8 mouse cellular contexts compared by ENCODE assay signal in genomic region chr2:119156681-119157572, GRCm38 (mm10). TPM values are rescaled to one million over a fixed set of nuclear protein-coding genes. Genes with fewer than 3 reads are reported as not detected.
A peak's percentile ranks its signal among the peaks of the same experiment; 100 is the strongest.
DNase-seq lines count a peak whose midpoint lies in the region; ATAC-seq lines count a peak whose summit lies in the region.

Gene Rmdn3, minus strand, starts transcription at chr2:119157034.

- peak; percentile 97 for DNase-seq in ZHBTc4 (ENCODE audit: low read depth, low spot score)
- DNase-seq in gastrocnemius, adult 8-10 months (ENCODE audit: low spot score in 2 of 2): peak; percentile 82 to 84
- DNase-seq in hindlimb bud, embryonic 11.5 days (ENCODE audit: extremely low spot score, low read depth, low spot score): peak; percentile 85
- peak; percentile 93 to 94 for DNase-seq in left cerebral cortex, adult 8-10 months (ENCODE audit: low spot score in 2 of 2)
- peak; percentile 98 for DNase-seq in right cerebral cortex, postnatal 10 days (ENCODE audit: low spot score in 2 of 2)
- peak; percentile 93 for DNase-seq in urinary bladder, postnatal 25 days (ENCODE audit: low spot score)

- H3K27me3 ChIP-seq in megakaryocyte, embryonic 14.5 days (replicated peaks): peaks cover 2% of the 10 kb centered on the region

- H3K36me3 ChIP-seq in megakaryocyte, embryonic 14.5 days (replicated peaks; ENCODE audit: low read length): peaks cover 28% of the 10 kb centered on the region

- H3K4me1 ChIP-seq in megakaryocyte, embryonic 14.5 days: peaks cover 56% of the 10 kb centered on the region

- peak; percentile 92 for ATAC-seq in common myeloid progenitor, adult 5-6 weeks (replicated peaks; ENCODE audit: low read depth, poor library complexity, severe bottlenecking)

- no peaks in the 10 kb centered on the region for H3K9me3 ChIP-seq in megakaryocyte, embryonic 14.5 days

- H3K4me3 ChIP-seq in megakaryocyte, embryonic 14.5 days (replicated peaks): peak within 1 kb of the TSS; percentile 99

RNA-seq across cellular contexts. Expression of gene Rmdn3, which starts in this region (rescaled TPM):
- total RNA-seq in common myeloid progenitor, adult 5-6 weeks (2017): 38.4 and 44.1 TPM in 2 replicates
- 1 to 10 TPM; 3.2 to 6.7 (median 4.8) TPM for total RNA-seq in gastrocnemius, adult 8-10 months (2022)
- 10 to 100 TPM; 39.4 to 58.8 (median 48.2) TPM for total RNA-seq in left cerebral cortex, adult 8-10 months (2022)
- polyA plus RNA-seq in megakaryocyte, embryonic 14.5 days (2012; ENCODE audit: insufficient read depth, low replicate concordance): 4.6 and 12.9 TPM in 2 replicates

Comparison
In these comparisons a context has a peak if more than half of its experiments do, and no peak if none do; other contexts are left out.
1. Peak in every context shown above with its lines: DNase-seq, ATAC-seq and H3K4me3 ChIP-seq.